Mouse (Mus musculus) hindbrain, embryonic 11.5 days (tissue): ENCODE results near the gene Pnpla2. TPM values are rescaled to one million over a fixed set of nuclear protein-coding genes. Genes with fewer than 3 reads are reported as not detected.
"Not testable (repeated sequence)": the region's sequence is repeated elsewhere in the genome, so short reads cannot be mapped to it uniquely, and the experiment has no call there.

Experiments used
- ATAC-seq: fragments of 200-750 bp; cut with Nextera tagmentation; 2 replicates; pipeline ENCODE4 v1.8.0; 2017; ENCODE audit warnings: mild to moderate bottlenecking, moderate TSS enrichment, moderate library complexity; ENCODE audit not compliant: low FRiP score
- DNase-seq: peaks from one replicate; pipeline ENCODE4 v3.0.0-alpha.2; 2015; ENCODE audit warnings: low spot score
- H3K27ac ChIP-seq: fragments of 300-500 bp; sonication (generic); 2 replicates; pipeline ENCODE4 v1.5.1; 2014; ENCODE audit warnings: mild to moderate bottlenecking, low read depth, low read length
- H3K27me3 ChIP-seq: fragments of 300-500 bp; sonication (generic); 2 replicates; pipeline ENCODE4 v1.6.1; 2014; ENCODE audit warnings: mild to moderate bottlenecking, low read length, moderate library complexity, mixed read lengths; ENCODE audit not compliant: control insufficient read depth, insufficient read depth
- H3K36me3 ChIP-seq: fragments of 300-500 bp; sonication (generic); 2 replicates; pipeline ENCODE4 v1.6.1; 2014; ENCODE audit warnings: mild to moderate bottlenecking, low read length, moderate library complexity, mixed read lengths; ENCODE audit not compliant: control insufficient read depth, insufficient read depth
- H3K4me1 ChIP-seq: fragments of 300-500 bp; sonication (generic); replicated peaks from 2 replicates; pipeline ENCODE4 v1.6.1; 2014; ENCODE audit warnings: low read length, mixed read lengths; ENCODE audit not compliant: control insufficient read depth, insufficient read depth
- H3K4me2 ChIP-seq: fragments of 300-500 bp; sonication (generic); replicated peaks from 2 replicates; pipeline ENCODE4 v1.6.1; 2014; ENCODE audit warnings: mild to moderate bottlenecking, low read depth, low read length
- H3K4me3 ChIP-seq: fragments of 300-500 bp; sonication (generic); 2 replicates; pipeline ENCODE4 v1.5.1; 2014; ENCODE audit warnings: low read depth, low read length
- H3K9ac ChIP-seq: fragments of 300-500 bp; sonication (generic); 2 replicates; pipeline ENCODE4 v1.6.1; 2014; ENCODE audit warnings: low read depth, low read length
- H3K9me3 ChIP-seq: fragments of 300-500 bp; sonication (generic); 2 replicates; pipeline ENCODE4 v1.6.1; 2016; ENCODE audit warnings: low read length; ENCODE audit not compliant: control insufficient read depth
- whole genome bisulfite sequencing: fragments of 180-500 bp; shearing (Covaris S2); extraction: QIAGEN DNeasy Blood & Tissue Kit; methylation state at CpG from one replicate; pipeline ENCODE4 v1.1.7; 2014; 5-methylcytosine and 5-hydroxymethylcytosine counted together
- polyA plus RNA-seq: library from polyadenylated mRNA; unstranded; fragments of >200 nt; fragmentation: Nextera tagmentation; extraction: Ambion mirVana; gene quantifications from 2 replicates; pipeline ENCODE4 v1.2.1, GENCODE M21; 2014

The Pnpla2 gene
- polyA plus RNA-seq, 1 experiment from 2014 or later = 14.2 TPM

DNA sequence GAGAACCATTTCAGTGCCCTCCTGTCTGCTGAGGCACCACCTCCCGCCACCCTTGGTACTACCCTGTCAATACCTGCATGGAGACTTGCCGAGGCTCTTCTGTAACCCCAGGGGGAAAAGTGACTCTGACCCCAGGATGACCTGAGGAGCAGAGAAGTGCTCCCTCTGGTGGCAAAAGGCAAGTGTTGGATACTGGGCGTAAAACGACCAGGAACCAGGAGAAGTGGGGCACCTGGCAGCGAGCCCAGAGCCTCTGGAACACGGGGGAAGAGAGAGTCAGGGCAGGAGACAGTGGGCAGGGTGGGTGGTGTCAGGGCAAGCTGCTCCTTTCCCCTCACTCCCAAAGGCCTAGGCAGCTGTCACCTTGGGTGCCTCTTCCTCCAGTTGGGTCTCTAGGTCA lies 14.4 kb upstream of the Pnpla2 start:
- 36% methylated on average over 6 of the region's 6 CpGs for WGBS
- Histone ChIP-seq H3K27ac (no peak overlapping the region), H3K9ac (no peak overlapping the region), H3K9me3 (no peaks in the 10 kb centered on the region), H3K36me3 (no peaks in the 10 kb centered on the region), H3K27me3 (no peaks in the 10 kb centered on the region), H3K4me1 (peaks cover 12% of the 10 kb centered on the region), H3K4me2 (no peak overlapping the region), H3K4me3 (no peak overlapping the region)
- DNase-seq (peak; percentile 63), ATAC-seq (no peak)

DNA sequence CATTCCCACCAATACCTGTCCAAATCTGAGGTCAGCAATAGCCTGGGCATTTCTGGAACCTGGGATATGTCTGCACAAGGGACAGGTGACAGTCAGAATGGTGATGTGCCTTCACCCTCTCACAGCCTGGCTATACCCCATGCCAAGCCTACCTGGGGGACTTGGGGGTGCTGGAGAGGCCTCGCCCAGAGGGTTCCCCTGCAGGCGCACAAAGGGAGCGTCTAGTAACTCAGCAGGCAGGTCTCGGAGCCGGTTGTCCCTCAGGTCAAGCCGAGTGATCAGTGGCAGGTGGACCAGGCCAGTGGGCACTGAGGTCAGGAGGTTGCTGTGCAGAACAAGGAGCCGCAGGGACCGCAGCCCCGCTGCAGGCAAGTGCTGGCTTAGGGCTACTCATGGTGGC lies 13.5 kb upstream of the Pnpla2 start:
- Histone ChIP-seq H3K9me3 (no peaks in the 10 kb centered on the region), H3K4me1 (peaks cover 9% of the 10 kb centered on the region), H3K4me3 (no peak overlapping the region), H3K27ac (no peak overlapping the region), H3K27me3 (no peaks in the 10 kb centered on the region), H3K36me3 (no peaks in the 10 kb centered on the region), H3K4me2 (no peak overlapping the region), H3K9ac (no peak overlapping the region)
- DNase-seq (no peak), ATAC-seq (no peak)
- 91% methylated on average over 9 of the region's 9 CpGs for WGBS

DNA sequence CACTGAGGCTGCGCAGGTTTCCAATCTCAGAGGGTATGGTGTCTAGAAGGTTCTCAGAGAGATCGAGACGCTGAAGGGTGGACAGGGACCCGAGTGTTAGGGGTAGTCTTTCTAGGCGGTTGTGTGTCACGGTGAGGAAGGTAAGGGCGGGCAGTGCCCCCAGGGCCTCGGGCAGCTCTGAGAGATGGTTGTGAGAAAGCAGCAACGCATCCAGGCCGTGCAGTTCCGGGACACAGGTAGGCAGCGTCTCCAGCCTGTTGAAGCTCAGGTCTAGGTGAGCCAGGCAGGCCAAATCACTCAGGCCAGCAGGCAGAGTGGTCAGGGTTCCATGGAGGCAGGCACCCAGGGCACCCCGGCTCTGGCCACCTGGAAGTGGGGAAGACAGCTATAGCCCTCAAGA lies 12.8 kb upstream of the Pnpla2 start:
- Histone ChIP-seq H3K4me3 (no peak overlapping the region; the same call in 1 of the 2 replicates), H3K36me3 (no peaks in the 10 kb centered on the region)
- no peak for DNase-seq

DNA sequence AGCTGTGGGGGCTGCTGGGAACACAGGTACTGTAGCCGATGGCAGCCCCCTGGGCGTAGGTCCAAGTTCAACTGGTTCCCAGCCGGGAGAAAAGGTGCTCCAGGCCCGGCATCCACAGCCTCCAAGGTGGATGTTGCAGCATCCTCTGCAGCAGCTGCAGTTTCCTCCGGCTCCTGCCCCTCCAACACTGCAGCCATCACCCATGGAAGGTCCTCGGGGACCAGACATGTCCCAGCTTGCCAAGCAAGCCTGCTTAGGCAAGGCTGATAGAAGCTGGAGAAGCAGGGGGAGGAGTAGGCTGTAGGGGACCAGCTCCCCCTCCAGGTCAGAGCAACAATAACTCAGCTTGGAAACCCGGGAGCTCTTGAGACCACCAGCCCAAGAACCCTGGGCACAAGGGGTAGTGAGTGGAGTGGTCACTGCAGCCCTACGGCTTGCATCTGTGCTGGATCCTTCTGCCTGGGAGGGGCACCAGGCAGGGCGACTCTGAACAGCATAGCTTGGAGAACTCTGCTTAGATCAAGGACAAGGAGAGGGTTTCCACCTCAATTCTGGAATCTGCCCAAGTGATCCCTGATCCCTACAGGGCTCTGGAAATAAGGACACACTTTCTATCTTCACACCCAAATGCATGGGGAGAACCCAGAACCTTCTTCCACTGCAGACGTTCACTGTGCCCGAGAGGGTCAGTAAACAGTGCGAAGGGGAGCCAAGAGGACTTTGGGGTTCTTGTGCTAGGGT lies 11.7 kb upstream of the Pnpla2 start:
- Histone ChIP-seq H3K4me3 (peak overlapping the region; percentile 37), H3K27me3 (no peaks in the 10 kb centered on the region), H3K27ac (0 out of 2 replicates have a peak overlapping the region, but pooled peaks have one; percentile 9), H3K4me1 (peaks cover 8% of the 10 kb centered on the region), H3K36me3 (no peaks in the 10 kb centered on the region), H3K9me3 (no peaks in the 10 kb centered on the region), H3K4me2 (peak overlapping the region; percentile 68), H3K9ac (peak overlapping the region; percentile 70)
- ATAC-seq (0 out of 2 replicates have a peak, but pooled peaks have one; percentile 2), DNase-seq (peak; percentile 58)
- WGBS = 32% methylated on average over 12 of the region's 12 CpGs

More for the DNA sequence above, 12.8 kb upstream of the Pnpla2 start:
- Histone ChIP-seq H3K4me2 (peak overlapping the region; percentile 68; the same call in 1 of the 2 replicates), H3K4me1 (peaks cover 8% of the 10 kb centered on the region), H3K9me3 (no peaks in the 10 kb centered on the region), H3K9ac (peak overlapping the region; percentile 70; the same call in 1 of the 2 replicates), H3K27ac (no peak overlapping the region), H3K27me3 (no peaks in the 10 kb centered on the region)
- WGBS = 98% methylated on average over 13 of the region's 13 CpGs
- ATAC-seq = no peak

DNA sequence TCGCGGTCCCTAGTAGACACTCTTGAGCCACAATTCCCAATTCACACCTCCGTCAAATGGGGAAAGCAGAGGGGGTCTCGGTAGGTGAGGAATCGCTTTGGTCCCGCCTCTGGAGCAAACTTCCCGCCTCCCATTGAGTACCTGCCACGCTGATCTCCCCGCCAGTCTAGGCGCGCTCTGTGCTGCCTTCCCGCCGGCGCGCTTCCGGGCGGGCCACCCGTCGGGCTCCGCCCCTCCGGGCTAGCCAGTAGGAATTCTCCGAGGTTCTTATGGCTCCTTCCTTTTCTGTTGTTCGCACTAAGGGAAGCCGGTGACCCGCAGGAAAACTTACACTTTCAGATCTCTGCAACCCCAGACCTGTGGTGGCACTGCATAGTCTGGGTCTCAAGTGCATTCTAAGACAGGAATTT lies 11.2 kb upstream of the Pnpla2 start, which contains the start of gene Pidd1:
Pidd1 (minus strand) TSS at position 198 of the 410 bp plus-strand sequence.
- peak within 1 kb of the TSS; percentile 37 for H3K4me3 ChIP-seq
- H3K36me3 ChIP-seq = no peaks in the 10 kb centered on the region
- under 1% methylated on average over 25 of the region's 25 CpGs for WGBS
- H3K4me2 ChIP-seq = peak within 1 kb of the TSS; percentile 68
- peak; percentile 28; the same call in 1 of the 2 replicates for ATAC-seq
- peak; percentile 81 for DNase-seq
- H3K27ac ChIP-seq = 0 out of 2 replicates have a peak within 1 kb of the TSS, but pooled peaks have one; percentile 9
- H3K27me3 ChIP-seq = no peaks in the 10 kb centered on the region
- H3K9me3 ChIP-seq = no peaks in the 10 kb centered on the region
- peaks cover 11% of the 10 kb centered on the region for H3K4me1 ChIP-seq
- peak within 1 kb of the TSS; percentile 70 for H3K9ac ChIP-seq

DNA sequence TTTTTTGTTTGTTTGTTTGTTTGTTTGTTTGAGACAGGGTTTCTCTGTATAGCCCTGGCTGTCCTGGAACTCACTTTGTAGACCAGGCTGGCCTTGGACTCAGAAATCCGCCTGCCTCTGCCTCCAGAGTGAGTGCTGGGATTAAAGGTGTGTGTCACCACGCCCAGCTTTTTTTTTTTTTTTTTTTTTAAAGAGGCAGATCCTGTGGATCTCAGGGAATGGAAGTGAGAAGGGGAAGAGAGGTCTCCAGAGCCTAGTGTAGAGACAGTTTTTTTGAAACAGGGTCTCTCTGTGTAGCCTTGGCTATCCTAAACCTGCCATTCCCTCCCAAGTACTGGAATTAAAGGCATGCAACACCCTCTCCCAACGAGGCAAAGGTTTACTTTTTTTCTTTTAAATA lies 8.6 kb upstream of the Pnpla2 start:
- DNase-seq, H3K4me2 ChIP-seq, H3K27me3 ChIP-seq, H3K9me3 ChIP-seq, H3K9ac ChIP-seq, ATAC-seq, H3K4me3 ChIP-seq, H3K36me3 ChIP-seq, H3K27ac ChIP-seq: not testable (repeated sequence)
- 86% methylated on average over 3 of the region's 3 CpGs for WGBS
- peaks cover 11% of the 10 kb centered on the region for H3K4me1 ChIP-seq

DNA sequence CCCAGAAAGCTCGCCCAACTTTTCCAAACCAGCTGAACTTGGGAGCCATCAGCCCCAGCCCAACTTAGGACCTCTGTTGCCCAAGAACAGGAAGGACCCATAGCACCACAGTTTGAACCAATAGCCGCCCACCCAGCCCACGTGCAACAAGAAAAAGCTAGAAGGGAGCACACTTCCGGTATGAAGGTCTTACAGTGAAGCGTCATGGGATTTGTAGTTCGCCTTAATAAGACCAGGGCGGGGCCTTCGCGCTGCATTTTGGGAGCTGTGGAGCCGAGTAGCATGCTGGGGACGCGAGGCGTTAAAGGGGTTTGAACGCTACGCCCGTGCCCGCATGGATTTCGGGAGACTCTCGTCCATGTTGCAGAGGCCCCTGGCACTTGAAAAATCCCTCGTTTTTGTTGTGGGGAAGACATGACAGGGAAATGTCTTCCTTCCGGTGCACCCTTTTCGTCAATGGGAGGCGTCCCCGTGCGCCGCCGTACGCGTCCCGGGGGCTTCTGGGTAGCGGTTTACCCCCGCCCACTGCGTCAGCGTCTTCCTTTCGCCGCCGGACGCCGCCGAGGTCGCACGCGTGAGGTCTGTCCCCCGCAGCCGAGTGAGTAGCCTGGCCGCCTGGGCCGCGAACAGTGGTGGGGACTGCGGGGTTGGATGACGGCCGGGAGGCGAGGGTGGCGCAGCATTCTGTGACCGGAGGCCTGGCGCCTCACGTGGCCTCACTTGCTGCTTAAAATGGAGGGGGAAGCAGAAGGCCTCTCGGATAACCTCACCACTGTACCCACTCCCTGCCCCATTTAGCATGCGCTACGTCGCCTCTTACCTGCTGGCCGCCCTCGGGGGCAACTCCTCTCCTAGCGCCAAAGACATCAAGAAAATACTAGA lies 7.6 kb upstream of the Pnpla2 start, which contains the start of gene Rplp2:
Rplp2 (plus strand) TSS at position 261 of the 882 bp plus-strand sequence.
- DNase-seq (peak; percentile 93), ATAC-seq (peak; percentile 90)
- Histone ChIP-seq H3K4me3 (peak within 1 kb of the TSS; percentile 87), H3K4me1 (peaks cover 11% of the 10 kb centered on the region), H3K36me3 (0 out of 2 replicates have a peak, but pooled peaks cover 2% of the 10 kb centered on the region), H3K27me3 (no peaks in the 10 kb centered on the region), H3K9me3 (no peaks in the 10 kb centered on the region), H3K4me2 (peak within 1 kb of the TSS; percentile 55), H3K27ac (peak within 1 kb of the TSS; percentile 74), H3K9ac (peak within 1 kb of the TSS; percentile 90)
- under 1% methylated on average over 63 of the region's 63 CpGs for WGBS

DNA sequence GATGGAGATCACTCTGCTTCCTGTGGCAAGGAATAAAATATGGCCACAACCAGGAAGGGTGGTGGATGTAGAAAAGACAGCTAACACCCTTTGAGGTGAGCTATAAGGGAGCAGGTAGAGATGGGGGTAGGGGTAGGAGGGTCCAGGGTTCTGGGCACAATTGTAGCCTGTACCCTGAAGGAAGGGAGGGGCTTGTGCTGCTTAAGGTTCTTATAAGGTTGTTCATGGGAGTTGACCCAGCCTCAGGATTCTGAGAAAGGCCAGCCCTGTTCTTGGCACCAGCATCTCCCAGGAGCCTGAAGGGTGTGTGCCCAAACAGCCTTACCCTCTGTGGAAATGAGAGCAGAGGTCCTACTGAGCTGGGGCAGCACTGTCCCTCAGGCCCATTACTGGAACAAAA lies 3.1 kb upstream of the Pnpla2 start:
- ATAC-seq (no peak), DNase-seq (no peak)
- Histone ChIP-seq H3K27ac (no peak overlapping the region), H3K9ac (no peak overlapping the region), H3K36me3 (0 out of 2 replicates have a peak, but pooled peaks cover 2% of the 10 kb centered on the region), H3K9me3 (no peaks in the 10 kb centered on the region), H3K4me3 (no peak overlapping the region), H3K4me1 (peaks cover 4% of the 10 kb centered on the region), H3K4me2 (no peak overlapping the region), H3K27me3 (no peaks in the 10 kb centered on the region)
